Mouse (Mus musculus): ENCODE data around the gene Gm17606. TPM values are rescaled to one million over a fixed set of nuclear protein-coding genes. Genes with fewer than 3 reads are reported as not detected.

Gene Gm17606
- not detected in 2 replicates for polyA plus RNA-seq (2015; fragmentation: Nextera tagmentation; extraction: Ambion mirVana)

GRCm38 (mm10) chr14:54640946-54641304, at the start of gene Gm17606:
Gene Gm17606 (plus strand): TSS chr14:54640952.
- WGBS, result under 1% methylated on average over 17 of the region's 28 CpGs
- H3K27ac ChIP-seq (ENCODE audit: low read length), result peak within 1 kb of the TSS; percentile 78
- no peaks in the 10 kb centered on the region for H3K27me3 ChIP-seq (ENCODE audit: insufficient read depth, low read length)
- peaks cover 15% of the 10 kb centered on the region for H3K4me1 ChIP-seq (ENCODE audit: insufficient read depth, low read length)
- peak within 1 kb of the TSS; percentile 68 for H3K9ac ChIP-seq (replicated peaks; ENCODE audit: low read length)
- H3K9me3 ChIP-seq (ENCODE audit: low read length), result no peaks in the 10 kb centered on the region
- H3K4me3 ChIP-seq (ENCODE audit: low read length), result peak within 1 kb of the TSS; percentile 60
- peaks cover 53% of the 10 kb centered on the region for H3K36me3 ChIP-seq (ENCODE audit: insufficient read depth, low read length)
- ATAC-seq (ENCODE audit: low FRiP score, low TSS enrichment), result no peak; the same call in 1 of the 2 replicates
- H3K4me2 ChIP-seq (replicated peaks; ENCODE audit: low read depth, low read length), result peak within 1 kb of the TSS; percentile 94

- Histone ChIP-seq H3K27me3 (ENCODE audit: insufficient read depth, low read length) (no peaks in the 10 kb centered on the region), H3K4me1 (ENCODE audit: insufficient read depth, low read length) (peaks cover 11% of the 10 kb centered on the region), H3K27ac (ENCODE audit: low read length) (no peak overlapping the region), H3K36me3 (ENCODE audit: insufficient read depth, low read length) (peaks cover 16% of the 10 kb centered on the region), H3K9me3 (ENCODE audit: low read length) (no peaks in the 10 kb centered on the region), H3K4me3 (ENCODE audit: low read length) (no peak overlapping the region), H3K9ac (replicated peaks; ENCODE audit: low read length) (no peak overlapping the region), H3K4me2 (replicated peaks; ENCODE audit: low read depth, low read length) (no peak overlapping the region)
- 91% methylated on average over 16 of the region's 16 CpGs for WGBS
- no peak for ATAC-seq (ENCODE audit: low FRiP score, low TSS enrichment)
Measured at GRCm38 (mm10) chr14:54591056-54591455, 49.7 kb upstream of the Gm17606 start.

GRCm38 (mm10) chr14:54592319-54592934, 48.3 kb upstream of the Gm17606 start:
- H3K4me1 ChIP-seq (ENCODE audit: insufficient read depth, low read length), result peaks cover 11% of the 10 kb centered on the region
- peaks cover 16% of the 10 kb centered on the region for H3K36me3 ChIP-seq (ENCODE audit: insufficient read depth, low read length)
- peak overlapping the region; percentile 92 for H3K27ac ChIP-seq (ENCODE audit: low read length)
- H3K27me3 ChIP-seq (ENCODE audit: insufficient read depth, low read length), result no peaks in the 10 kb centered on the region
- H3K9me3 ChIP-seq (ENCODE audit: low read length), result no peaks in the 10 kb centered on the region
- ATAC-seq (ENCODE audit: low FRiP score, low TSS enrichment), result peak; percentile 89
- H3K4me3 ChIP-seq (ENCODE audit: low read length), result no peak overlapping the region
- WGBS, result 14% methylated on average over 10 of the region's 10 CpGs
- peak overlapping the region; percentile 40 for H3K9ac ChIP-seq (replicated peaks; ENCODE audit: low read length)
- H3K4me2 ChIP-seq (replicated peaks; ENCODE audit: low read depth, low read length), result peak overlapping the region; percentile 18; the same call in 1 of the 2 replicates

DNA sequence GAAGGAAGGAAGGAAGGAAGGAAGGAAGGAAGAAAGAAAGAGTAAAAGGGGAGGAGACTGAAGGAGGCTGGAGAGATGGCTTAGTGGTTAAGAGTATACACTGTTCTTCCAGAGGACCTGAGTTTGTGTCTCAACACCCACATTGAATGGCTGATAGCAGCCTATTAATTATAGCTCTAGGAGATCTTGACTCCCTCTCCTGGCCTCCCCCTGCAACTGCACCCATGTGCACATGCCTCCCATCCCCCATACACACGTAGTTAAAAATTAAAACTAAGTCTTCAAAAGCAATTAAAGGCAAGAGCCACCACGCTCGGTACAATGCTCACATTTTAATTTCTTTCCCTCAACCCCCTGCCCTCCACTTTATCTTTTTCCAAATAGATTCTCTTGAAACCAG, 46.7 kb upstream of the Gm17606 start:
- Histone ChIP-seq H3K36me3 (ENCODE audit: insufficient read depth, low read length) (peaks cover 20% of the 10 kb centered on the region), H3K27ac (ENCODE audit: low read length) (no peak overlapping the region), H3K27me3 (ENCODE audit: insufficient read depth, low read length) (no peaks in the 10 kb centered on the region), H3K4me3 (ENCODE audit: low read length) (no peak overlapping the region), H3K4me1 (ENCODE audit: insufficient read depth, low read length) (peaks cover 11% of the 10 kb centered on the region), H3K9ac (replicated peaks; ENCODE audit: low read length) (no peak overlapping the region), H3K9me3 (ENCODE audit: low read length) (no peaks in the 10 kb centered on the region), H3K4me2 (replicated peaks; ENCODE audit: low read depth, low read length) (no peak overlapping the region)
- 76% methylated on average over 3 of the region's 3 CpGs for WGBS
- ATAC-seq (ENCODE audit: low FRiP score, low TSS enrichment), result no peak

DNA sequence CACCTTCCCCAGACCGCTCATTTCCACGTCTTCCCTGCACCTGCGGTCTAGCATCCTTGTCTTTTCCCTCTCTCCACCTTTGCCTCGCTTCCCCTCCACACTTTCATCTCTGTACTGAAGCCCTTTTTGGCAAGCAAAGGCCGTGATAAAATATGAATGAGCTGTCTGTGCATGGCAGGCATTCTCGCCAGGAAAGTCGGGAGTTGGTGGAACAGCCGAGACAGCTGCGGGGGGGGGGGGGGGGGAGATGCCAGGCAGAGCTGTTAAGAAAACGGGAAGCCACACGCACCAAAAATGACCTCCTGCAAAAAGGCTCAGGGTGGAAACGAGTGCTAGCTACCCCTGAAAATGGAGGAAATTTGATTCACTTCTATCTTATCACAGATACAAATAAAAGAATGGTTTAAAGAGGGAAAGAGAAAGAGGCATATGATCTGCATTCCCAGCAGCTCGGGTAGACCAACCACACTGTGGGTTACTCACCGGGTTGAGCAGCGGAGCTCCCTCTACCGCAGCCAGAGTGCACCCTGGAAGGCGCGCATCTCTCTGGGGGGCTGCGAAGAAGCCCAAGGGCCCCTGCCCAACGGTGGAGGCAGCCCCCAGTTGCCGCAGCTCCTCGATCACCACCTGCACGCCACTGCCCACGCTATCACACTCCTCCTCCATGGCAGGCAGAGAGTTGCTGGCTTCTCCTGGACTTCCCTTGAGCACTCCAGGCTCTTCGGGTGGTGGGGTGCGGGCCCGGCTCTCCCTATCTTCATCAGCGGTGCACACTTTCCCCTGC, 45.9 kb upstream of the Gm17606 start:
- H3K4me3 ChIP-seq (ENCODE audit: low read length), result no peak overlapping the region
- no peaks in the 10 kb centered on the region for H3K27me3 ChIP-seq (ENCODE audit: insufficient read depth, low read length)
- ATAC-seq (ENCODE audit: low FRiP score, low TSS enrichment), result no peak
- WGBS, result 74% methylated on average over 27 of the region's 28 CpGs
- H3K4me1 ChIP-seq (ENCODE audit: insufficient read depth, low read length), result peaks cover 11% of the 10 kb centered on the region
- H3K9me3 ChIP-seq (ENCODE audit: low read length), result no peaks in the 10 kb centered on the region
- H3K9ac ChIP-seq (replicated peaks; ENCODE audit: low read length), result no peak overlapping the region
- peaks cover 25% of the 10 kb centered on the region for H3K36me3 ChIP-seq (ENCODE audit: insufficient read depth, low read length)
- no peak overlapping the region for H3K27ac ChIP-seq (ENCODE audit: low read length)
- H3K4me2 ChIP-seq (replicated peaks; ENCODE audit: low read depth, low read length), result no peak overlapping the region

DNA sequence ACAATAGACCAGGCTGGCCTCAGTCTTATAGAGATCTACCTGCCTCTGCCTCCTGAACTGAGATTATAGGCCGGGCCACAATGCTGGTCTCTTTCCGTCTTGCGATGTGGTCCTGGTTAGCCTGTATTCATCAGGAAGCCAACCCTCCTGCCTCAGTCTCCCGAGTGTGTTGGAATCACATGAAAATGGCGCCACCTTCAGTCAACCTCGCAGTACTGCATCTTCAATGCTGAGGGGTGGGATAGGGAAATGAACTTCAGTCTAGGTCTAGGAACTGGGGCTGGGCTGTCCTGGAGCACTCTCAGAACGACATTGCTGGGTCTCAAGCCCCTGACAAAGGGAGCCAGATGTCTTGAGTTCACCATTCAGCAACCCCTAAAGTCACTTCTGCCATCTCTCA, 43.7 kb upstream of the Gm17606 start:
- Histone ChIP-seq H3K27ac (ENCODE audit: low read length) (no peak overlapping the region), H3K9me3 (ENCODE audit: low read length) (no peaks in the 10 kb centered on the region), H3K27me3 (ENCODE audit: insufficient read depth, low read length) (no peaks in the 10 kb centered on the region), H3K4me2 (replicated peaks; ENCODE audit: low read depth, low read length) (no peak overlapping the region), H3K4me1 (ENCODE audit: insufficient read depth, low read length) (peaks cover 11% of the 10 kb centered on the region), H3K9ac (replicated peaks; ENCODE audit: low read length) (no peak overlapping the region), H3K36me3 (ENCODE audit: insufficient read depth, low read length) (peaks cover 25% of the 10 kb centered on the region), H3K4me3 (ENCODE audit: low read length) (no peak overlapping the region)
- WGBS, result 84% methylated on average over 7 of the region's 7 CpGs
- no peak for ATAC-seq (ENCODE audit: low FRiP score, low TSS enrichment)

DNA sequence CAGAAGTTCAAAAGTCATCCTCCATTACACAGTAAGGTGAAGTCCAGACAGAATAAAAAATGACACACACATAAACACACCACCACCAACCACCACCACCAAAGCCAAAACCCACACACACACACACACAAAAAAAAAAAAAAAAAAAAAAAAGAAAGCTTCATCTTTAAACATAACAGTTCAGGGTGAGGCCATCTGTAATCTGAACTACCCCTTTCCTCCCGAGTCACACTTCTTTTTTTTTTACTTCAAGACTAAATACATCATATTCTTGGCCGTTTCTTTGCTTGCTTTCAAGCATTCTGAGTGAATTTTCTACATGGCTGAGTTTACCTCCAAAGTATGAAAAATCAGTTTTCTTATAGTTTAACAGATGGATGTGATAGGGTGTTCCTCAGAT, 39.2 kb upstream of the Gm17606 start:
- H3K27me3 ChIP-seq (ENCODE audit: insufficient read depth, low read length), result no peaks in the 10 kb centered on the region

DNA sequence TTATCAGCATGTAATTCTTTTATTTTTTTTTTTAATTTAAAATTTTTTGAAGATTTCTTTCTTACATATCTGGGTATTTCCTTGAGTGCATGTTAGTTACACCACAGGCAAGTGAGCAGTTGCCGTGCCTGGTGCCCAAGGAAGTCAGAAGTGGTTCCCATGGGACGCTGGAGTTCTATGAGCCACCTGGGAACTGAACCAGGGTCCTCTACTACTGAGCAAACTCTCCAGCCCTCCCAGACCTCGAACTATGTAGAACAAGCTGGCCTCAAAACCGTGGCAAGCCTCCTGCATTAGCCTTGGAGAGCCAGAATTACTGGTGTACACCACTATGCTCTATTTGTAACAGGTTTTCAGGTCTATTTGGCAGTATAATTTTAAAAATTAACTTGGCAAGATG, 38.1 kb upstream of the Gm17606 start:
- H3K4me2 ChIP-seq (replicated peaks; ENCODE audit: low read depth, low read length), result peak overlapping the region; percentile 55
- H3K9me3 ChIP-seq (ENCODE audit: low read length), result no peaks in the 10 kb centered on the region
- H3K27me3 ChIP-seq (ENCODE audit: insufficient read depth, low read length), result no peaks in the 10 kb centered on the region
- WGBS, result 37% methylated on average over 4 of the region's 4 CpGs
- peak overlapping the region; percentile 69 for H3K4me3 ChIP-seq (ENCODE audit: low read length)
- peaks cover 24% of the 10 kb centered on the region for H3K4me1 ChIP-seq (ENCODE audit: insufficient read depth, low read length)
- H3K9ac ChIP-seq (replicated peaks; ENCODE audit: low read length), result peak overlapping the region; percentile 90
- peaks cover 9% of the 10 kb centered on the region; the same call in 1 of the 2 replicates for H3K36me3 ChIP-seq (ENCODE audit: insufficient read depth, low read length)
- ATAC-seq (ENCODE audit: low FRiP score, low TSS enrichment), result 0 out of 2 replicates have a peak, but pooled peaks have one; percentile 16
- H3K27ac ChIP-seq (ENCODE audit: low read length), result peak overlapping the region; percentile 92

More for the DNA sequence above, 39.2 kb upstream of the Gm17606 start:
- no peak overlapping the region for H3K4me2 ChIP-seq (replicated peaks; ENCODE audit: low read depth, low read length)
- no peak overlapping the region for H3K27ac ChIP-seq (ENCODE audit: low read length)
- no peak overlapping the region for H3K9ac ChIP-seq (replicated peaks; ENCODE audit: low read length)
- WGBS, result 36% methylated on average over 2 of the region's 2 CpGs
- peaks cover 9% of the 10 kb centered on the region; the same call in 1 of the 2 replicates for H3K36me3 ChIP-seq (ENCODE audit: insufficient read depth, low read length)
- ATAC-seq (ENCODE audit: low FRiP score, low TSS enrichment), result no peak
- no peaks in the 10 kb centered on the region for H3K9me3 ChIP-seq (ENCODE audit: low read length)
- H3K4me1 ChIP-seq (ENCODE audit: insufficient read depth, low read length), result peaks cover 24% of the 10 kb centered on the region
- H3K4me3 ChIP-seq (ENCODE audit: low read length), result no peak overlapping the region

GRCm38 (mm10) chr14:54603038-54603654, 37.6 kb upstream of the Gm17606 start:
- H3K4me3 ChIP-seq (ENCODE audit: low read length), result peak overlapping the region; percentile 69
- no peaks in the 10 kb centered on the region for H3K27me3 ChIP-seq (ENCODE audit: insufficient read depth, low read length)
- peak overlapping the region; percentile 92 for H3K27ac ChIP-seq (ENCODE audit: low read length)
- peak; percentile 99 for ATAC-seq (ENCODE audit: low FRiP score, low TSS enrichment)
- H3K9ac ChIP-seq (replicated peaks; ENCODE audit: low read length), result peak overlapping the region; percentile 90
- H3K4me1 ChIP-seq (ENCODE audit: insufficient read depth, low read length), result peaks cover 24% of the 10 kb centered on the region
- H3K36me3 ChIP-seq (ENCODE audit: insufficient read depth, low read length), result peaks cover 7% of the 10 kb centered on the region; the same call in 1 of the 2 replicates
- WGBS, result under 1% methylated on average over 46 of the region's 46 CpGs
- H3K9me3 ChIP-seq (ENCODE audit: low read length), result no peaks in the 10 kb centered on the region
- peak overlapping the region; percentile 55 for H3K4me2 ChIP-seq (replicated peaks; ENCODE audit: low read depth, low read length)
